Mouse (Mus musculus) megakaryocyte-erythroid progenitor cell, adult 5-6 weeks (primary cell): ENCODE data around the gene Stk39. TPM values are rescaled to one million over a fixed set of nuclear protein-coding genes. Genes with fewer than 3 reads are reported as not detected.

Experiments
- ATAC-seq: replicated peaks from 2 replicates; pipeline ENCODE4 v1.8.0; 2016; ENCODE audit warnings: mild to moderate bottlenecking, inconsistent platforms; ENCODE audit not compliant: severe bottlenecking, poor library complexity, low FRiP score, low TSS enrichment
- total RNA-seq, 2 experiments: library from RNA; stranded (forward) in 1 of 2; stranded (reverse) in 1 of 2; fragments of 200-1000, 215-1000 nt in 1 of 2; fragments of >200 nt in 1 of 2; fragmentation: Nextera tagmentation in 1 of 2; gene quantifications; 2 replicates each; pipeline ENCODE4 v1.2.3; 2014 to 2017

The Stk39 gene
- total RNA-seq, 2 experiments from 2014 or later, result 1.3 to 2.1 TPM

- ATAC-seq, result no peak
These were observed 154.6 kb downstream of the Stk39 start for GRCm38 (mm10) chr2:68317452-68317851.

- ATAC-seq, result no peak
These were observed 156.8 kb downstream of the Stk39 start for GRCm38 (mm10) chr2:68315258-68315657.

GRCm38 (mm10) chr2:68310121-68310520 is 161.9 kb downstream of the Stk39 start:
- no peak for ATAC-seq

- no peak for ATAC-seq
These were observed 165.5 kb downstream of the Stk39 start for GRCm38 (mm10) chr2:68306519-68306918.

GRCm38 (mm10) chr2:68304771-68305460 is 167.2 kb downstream of the Stk39 start:
- ATAC-seq, result no peak

GRCm38 (mm10) chr2:68301811-68302542 is 170.1 kb downstream of the Stk39 start:
- ATAC-seq, result no peak

- ATAC-seq, result no peak
These were observed 173.7 kb downstream of the Stk39 start for GRCm38 (mm10) chr2:68298356-68298755.

GRCm38 (mm10) chr2:68297955-68298354 is 174.1 kb downstream of the Stk39 start:
- no peak for ATAC-seq

- no peak for ATAC-seq
These were observed 175.3 kb downstream of the Stk39 start for GRCm38 (mm10) chr2:68296743-68297142.

GRCm38 (mm10) chr2:68292539-68293320 is 179.3 kb downstream of the Stk39 start:
- ATAC-seq, result no peak

- no peak for ATAC-seq
These were observed 180.2 kb downstream of the Stk39 start for GRCm38 (mm10) chr2:68291895-68292294.

- no peak for ATAC-seq
These were observed 182.1 kb downstream of the Stk39 start for GRCm38 (mm10) chr2:68289961-68290360.

- no peak for ATAC-seq
These were observed 182.9 kb downstream of the Stk39 start for GRCm38 (mm10) chr2:68289177-68289576.

GRCm38 (mm10) chr2:68288106-68288505 is 184.0 kb downstream of the Stk39 start:
- ATAC-seq, result no peak

GRCm38 (mm10) chr2:68284391-68284790 is 187.7 kb downstream of the Stk39 start:
- ATAC-seq, result no peak

GRCm38 (mm10) chr2:68283021-68283548 is 189.0 kb downstream of the Stk39 start:
- ATAC-seq, result no peak

- no peak for ATAC-seq
These were observed 190.5 kb downstream of the Stk39 start for GRCm38 (mm10) chr2:68281575-68281974.

- ATAC-seq, result no peak
These were observed 200.8 kb downstream of the Stk39 start for GRCm38 (mm10) chr2:68271301-68271700.

- ATAC-seq, result no peak
These were observed 201.2 kb downstream of the Stk39 start for GRCm38 (mm10) chr2:68270836-68271235.

- no peak for ATAC-seq
These were observed 202.4 kb downstream of the Stk39 start for GRCm38 (mm10) chr2:68269646-68270045.
